Mouse (Mus musculus) heart, postnatal 0 days (tissue): ENCODE data around the gene Rasip1. TPM values are rescaled to one million over a fixed set of nuclear protein-coding genes. Genes with fewer than 3 reads are reported as not detected.
A peak's percentile ranks its signal among the peaks of the same experiment; 100 is the strongest.
"Not testable (repeated sequence)": the region's sequence is repeated elsewhere in the genome, so short reads cannot be mapped to it uniquely, and the experiment has no call there.

Experiments used
- ATAC-seq: fragments of 200-750 bp; cut with Nextera tagmentation; 2 replicates; pipeline ENCODE4 v1.8.0; 2017; ENCODE audit warnings: low read depth, moderate number of reproducible peaks, moderate library complexity; ENCODE audit not compliant: insufficient read depth
- DNase-seq: peaks from one replicate; pipeline ENCODE4 v3.0.0-alpha.2; 2016; ENCODE audit warnings: low spot score
- H3K27ac ChIP-seq: fragments of 300-500 bp; sonication (generic); 2 replicates; pipeline ENCODE4 v1.5.1; 2014; ENCODE audit warnings: low read depth, mild to moderate bottlenecking
- H3K27me3 ChIP-seq: fragments of 300-500 bp; sonication (generic); 2 replicates; pipeline ENCODE4 v1.6.1; 2014; ENCODE audit warnings: low read length, mixed read lengths; ENCODE audit not compliant: control insufficient read depth, insufficient read depth
- H3K36me3 ChIP-seq: fragments of 300-500 bp; sonication (generic); replicated peaks from 2 replicates; pipeline ENCODE4 v1.6.1; 2014; ENCODE audit warnings: low read length, mixed read lengths; ENCODE audit not compliant: control insufficient read depth, insufficient read depth
- H3K4me1 ChIP-seq: fragments of 300-500 bp; sonication (generic); 2 replicates; pipeline ENCODE4 v1.6.1; 2014; ENCODE audit warnings: antibody characterized with exemption; ENCODE audit not compliant: control insufficient read depth, insufficient read depth
- H3K4me2 ChIP-seq: fragments of 300-500 bp; sonication (generic); 2 replicates; pipeline ENCODE4 v1.6.1; 2014; ENCODE audit warnings: low read depth, mild to moderate bottlenecking, low read length, moderate library complexity
- H3K4me3 ChIP-seq: fragments of 300-500 bp; sonication (generic); 2 replicates; pipeline ENCODE4 v1.5.1; 2014; ENCODE audit warnings: low read depth, low read length
- H3K9ac ChIP-seq: fragments of 300-500 bp; sonication (generic); replicated peaks from 2 replicates; pipeline ENCODE4 v1.6.1; 2014; ENCODE audit warnings: low read depth, low read length, mixed read lengths
- H3K9me3 ChIP-seq: fragments of 300-500 bp; sonication (generic); replicated peaks from 2 replicates; pipeline ENCODE4 v1.6.1; 2016; ENCODE audit warnings: low read length; ENCODE audit not compliant: control insufficient read depth
- CTCF ChIP-seq: IDR thresholded peaks from 2 replicates; pipeline ENCODE4 v1.5.1; 2016; ENCODE audit warnings: antibody characterized with exemption, control low read depth, low read depth
- EP300 ChIP-seq: IDR thresholded peaks from 2 replicates; pipeline ENCODE4 v1.6.1; 2016; ENCODE audit warnings: antibody characterized with exemption, low read depth
- WGBS: fragments of 180-500 bp; shearing (Covaris S2); extraction: QIAGEN DNeasy Blood & Tissue Kit; methylation state at CpG from one replicate; pipeline ENCODE4 v1.1.7; 2014; 5-methylcytosine and 5-hydroxymethylcytosine counted together
- polyA plus RNA-seq: library from polyadenylated mRNA; unstranded; fragments of >200 nt; fragmentation: Nextera tagmentation; extraction: Ambion mirVana; gene quantifications from 2 replicates; pipeline ENCODE4 v1.2.1, GENCODE M21; 2015
- total RNA-seq: library from RNA; depleted of rRNA; stranded (reverse); fragments of >200 nt; gene quantifications from 2 replicates; pipeline ENCODE4 v1.2.3, GENCODE M21; 2014; ENCODE audit warnings: low replicate concordance

The Rasip1 gene
- total and polyA plus RNA-seq, 2 experiments from 2014 or later = 13.7 to 77.6 TPM

DNA sequence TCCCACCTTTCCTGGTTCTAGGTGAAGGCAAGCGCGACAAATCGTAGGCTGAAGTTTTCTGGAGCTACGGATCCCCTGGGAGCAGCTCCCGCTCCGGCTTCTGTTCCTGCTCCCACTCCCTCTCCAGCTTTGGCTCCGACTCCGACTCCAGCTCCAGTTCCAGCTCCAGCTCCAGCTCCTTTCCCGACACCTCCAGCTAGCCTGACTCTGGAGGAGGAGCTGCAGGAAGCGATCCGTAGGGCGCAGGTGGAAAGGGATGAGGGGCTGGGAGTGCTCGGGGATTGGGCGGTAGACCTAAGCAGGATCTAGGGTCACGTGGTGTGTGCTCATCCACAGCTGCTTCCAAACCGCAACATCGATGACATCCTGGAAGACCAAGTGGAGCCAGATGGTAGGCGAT, 16.9 kb downstream of the Rasip1 start:
- peak overlapping the region; percentile 66 for H3K4me2 ChIP-seq
- peak overlapping the region; percentile 40; the same call in 1 of the 2 replicates for H3K27ac ChIP-seq

DNA sequence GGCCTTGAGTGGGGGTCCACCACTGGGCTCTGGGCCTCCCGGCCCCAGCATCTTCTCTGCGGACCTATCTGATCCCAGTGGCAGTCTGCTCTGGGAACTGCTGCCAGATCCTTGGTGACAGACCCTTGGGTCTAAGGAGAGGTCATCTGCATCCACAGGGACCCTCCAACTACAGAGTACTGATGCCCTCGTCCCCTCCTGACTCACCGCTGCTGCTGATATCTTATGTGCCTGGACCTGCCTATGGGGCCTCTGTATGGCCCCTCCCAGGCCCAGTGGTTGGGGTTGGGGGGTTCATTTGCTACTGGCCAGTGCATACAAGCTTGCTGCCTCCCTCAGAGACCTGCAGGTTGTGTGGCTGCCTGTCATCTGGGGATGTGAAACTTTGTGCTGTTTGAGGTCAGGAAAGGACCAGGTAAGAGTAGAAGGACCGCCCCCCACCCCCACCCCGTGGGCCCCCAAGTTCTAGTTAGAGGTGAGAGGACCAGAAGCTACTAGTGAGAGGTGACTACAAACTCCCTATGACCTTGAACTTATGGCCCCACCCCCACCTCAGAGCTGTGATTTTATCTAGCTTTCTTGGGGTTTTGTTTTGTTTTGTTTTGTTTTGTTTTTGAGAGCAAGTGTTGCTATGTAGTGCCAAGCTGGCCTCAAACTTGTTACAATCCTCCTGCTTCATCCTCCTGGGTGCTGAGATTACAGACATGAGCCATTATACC, 17.7 kb downstream of the Rasip1 start:
- Histone ChIP-seq H3K4me3 (no peak overlapping the region), H3K4me1 (peaks cover 34% of the 10 kb centered on the region), H3K9me3 (no peaks in the 10 kb centered on the region), H3K27me3 (no peaks in the 10 kb centered on the region), H3K36me3 (0 out of 2 replicates have a peak, but pooled peaks cover 6% of the 10 kb centered on the region), H3K9ac (no peak overlapping the region), H3K4me2 (no peak overlapping the region), H3K27ac (0 out of 2 replicates have a peak overlapping the region, but pooled peaks have one; percentile 40)
- 76% methylated on average over 6 of the region's 6 CpGs for WGBS
- TF ChIP-seq EP300 = no peak
- TF ChIP-seq CTCF = no peak
- ATAC-seq = no peak
- DNase-seq = no peak

More for the DNA sequence above, 16.9 kb downstream of the Rasip1 start:
- Histone ChIP-seq H3K27me3 (no peaks in the 10 kb centered on the region), H3K9ac (no peak overlapping the region), H3K4me1 (peaks cover 33% of the 10 kb centered on the region), H3K4me3 (peak overlapping the region; percentile 38; the same call in 1 of the 2 replicates), H3K9me3 (no peaks in the 10 kb centered on the region), H3K36me3 (0 out of 2 replicates have a peak, but pooled peaks cover 6% of the 10 kb centered on the region)
- 26% methylated on average over 18 of the region's 18 CpGs for WGBS
- ATAC-seq = peak; percentile 9; the same call in 1 of the 2 replicates
- DNase-seq = peak; percentile 75
- TF ChIP-seq CTCF = no peak
- no peak for TF ChIP-seq EP300

DNA sequence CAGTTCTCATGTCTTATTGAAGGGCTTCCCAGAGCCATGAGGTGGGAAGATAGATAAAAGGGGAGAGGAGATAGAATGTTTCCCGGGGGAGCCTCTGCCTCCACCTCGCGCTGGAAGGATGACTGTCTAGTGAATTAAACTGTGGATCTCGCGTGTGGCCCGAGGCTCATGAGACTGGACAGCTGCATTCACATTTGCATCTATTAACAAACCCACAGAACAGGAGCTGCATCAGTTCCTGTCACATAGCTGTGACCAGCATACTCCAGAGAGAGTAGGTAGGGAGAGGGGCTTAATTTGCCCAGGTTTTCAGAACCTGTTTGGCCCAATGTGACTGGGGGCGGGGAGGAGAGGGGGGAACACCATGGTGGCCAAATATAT, 18.3 kb downstream of the Rasip1 start:
- 0 out of 2 replicates have a peak, but pooled peaks cover 6% of the 10 kb centered on the region for H3K36me3 ChIP-seq
- 74% methylated on average over 7 of the region's 7 CpGs for WGBS
- no peaks in the 10 kb centered on the region for H3K27me3 ChIP-seq
- ATAC-seq (no peak), DNase-seq (no peak)
- H3K27ac ChIP-seq = no peak overlapping the region
- H3K4me1 ChIP-seq = peaks cover 32% of the 10 kb centered on the region
- no peak overlapping the region for H3K4me2 ChIP-seq
- no peaks in the 10 kb centered on the region for H3K9me3 ChIP-seq
- no peak for TF ChIP-seq EP300
- TF ChIP-seq CTCF = no peak
- no peak overlapping the region for H3K4me3 ChIP-seq
- H3K9ac ChIP-seq = no peak overlapping the region

DNA sequence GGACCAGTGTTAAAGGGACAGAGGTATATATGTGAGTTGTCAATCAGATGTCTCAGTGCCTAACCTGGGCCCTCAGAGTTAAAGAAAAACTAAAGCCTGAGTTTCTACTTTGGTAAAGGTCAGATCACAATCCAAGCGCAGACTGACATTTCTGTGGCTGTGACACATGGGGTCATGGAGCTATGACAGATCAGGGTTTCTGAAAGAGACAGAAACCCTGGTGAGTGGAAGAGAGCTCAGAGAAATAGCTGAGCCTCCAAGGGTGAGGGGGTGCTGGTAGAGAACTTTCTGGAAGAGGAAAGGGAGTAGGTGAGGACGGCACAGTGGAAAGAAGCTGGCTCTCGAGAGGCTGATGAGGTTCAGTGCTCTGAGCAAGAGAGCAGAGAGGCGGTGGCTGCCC, 19.4 kb downstream of the Rasip1 start:
- Histone ChIP-seq H3K27me3 (no peaks in the 10 kb centered on the region), H3K36me3 (0 out of 2 replicates have a peak, but pooled peaks cover 6% of the 10 kb centered on the region), H3K27ac (no peak overlapping the region), H3K4me1 (peaks cover 21% of the 10 kb centered on the region), H3K4me2 (no peak overlapping the region), H3K4me3 (no peak overlapping the region), H3K9me3 (no peaks in the 10 kb centered on the region), H3K9ac (no peak overlapping the region)
- no peak for DNase-seq
- 79% methylated on average over 4 of the region's 4 CpGs for WGBS
- TF ChIP-seq CTCF (no peak), EP300 (no peak)
- no peak for ATAC-seq

DNA sequence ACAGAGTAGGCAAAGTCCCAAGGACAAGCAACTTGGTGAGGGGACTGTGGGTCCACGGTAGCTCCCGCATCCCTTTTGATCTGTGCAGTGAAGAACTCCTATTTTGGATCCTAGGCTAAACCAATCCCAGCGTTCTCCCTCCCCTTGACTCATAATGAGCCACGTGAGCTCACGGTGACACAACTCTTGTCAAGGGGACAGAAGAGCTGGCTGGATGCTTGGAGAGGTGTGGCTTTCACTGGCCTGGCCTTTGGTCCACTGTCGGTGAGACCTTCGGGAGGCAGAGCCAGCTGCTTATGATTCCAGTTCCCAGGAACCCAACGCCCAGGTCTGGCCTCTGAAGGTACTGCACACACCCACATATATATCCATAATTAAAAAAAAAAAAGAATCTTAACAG, 22.1 kb downstream of the Rasip1 start:
- DNase-seq = peak; percentile 93
- 0 out of 2 replicates have a peak, but pooled peaks cover 6% of the 10 kb centered on the region for H3K36me3 ChIP-seq
- WGBS = 38% methylated on average over 8 of the region's 8 CpGs
- peaks cover 6% of the 10 kb centered on the region; the same call in 1 of the 2 replicates for H3K4me1 ChIP-seq
- H3K4me2 ChIP-seq = 0 out of 2 replicates have a peak overlapping the region, but pooled peaks have one; percentile 8
- no peak overlapping the region for H3K4me3 ChIP-seq
- peak overlapping the region; percentile 96 for H3K27ac ChIP-seq
- no peak overlapping the region for H3K9ac ChIP-seq
- H3K27me3 ChIP-seq = no peaks in the 10 kb centered on the region
- ATAC-seq = peak; percentile 91
- H3K9me3 ChIP-seq = no peaks in the 10 kb centered on the region
- no peak for TF ChIP-seq EP300
- TF ChIP-seq CTCF = no peak

DNA sequence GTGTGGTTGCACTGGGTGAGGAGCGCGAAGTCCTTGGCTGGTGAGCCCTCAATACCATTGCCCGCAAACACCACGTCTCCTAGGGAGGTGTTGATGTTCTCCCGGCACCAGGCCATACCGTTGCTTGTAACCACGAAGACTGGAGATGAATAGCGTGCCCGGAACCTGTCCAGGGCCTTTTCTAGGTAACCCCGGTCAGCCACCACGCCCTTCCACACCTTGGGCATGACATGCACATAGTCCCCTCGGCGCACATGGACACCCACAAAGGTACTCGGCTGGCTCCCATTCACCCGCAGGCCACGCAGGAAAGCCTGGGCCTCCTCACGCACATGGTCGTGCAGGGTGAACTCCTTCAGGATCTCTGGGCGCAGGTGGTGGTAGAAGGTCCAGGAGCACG, 23.2 kb downstream of the Rasip1 start:
- not testable (repeated sequence) for H3K27me3 ChIP-seq, H3K4me2 ChIP-seq, DNase-seq, ATAC-seq, H3K9me3 ChIP-seq, H3K36me3 ChIP-seq, H3K4me3 ChIP-seq, H3K9ac ChIP-seq
- peak overlapping the region; percentile 96 for H3K27ac ChIP-seq
- H3K4me1 ChIP-seq = peaks cover 11% of the 10 kb centered on the region; the same call in 1 of the 2 replicates
- WGBS = 96% methylated on average over 19 of the region's 20 CpGs
